Mouse (Mus musculus) neural tube, embryonic 10.5 days (tissue): Measurements from ENCODE around the gene Robo2.

ENCODE experiments used
- DNase-seq: peaks from one replicate; pipeline ENCODE4 v3.0.0-alpha.2; 2017; ENCODE audit warnings: low spot score; ENCODE audit errors: extremely low spot score

Gene Robo2

GRCm38 (mm10) chr16:74411481-74412251 is at the start of gene Robo2:
Gene Robo2 (minus strand): TSS chr16:74411825.
- peak; percentile 79 for DNase-seq

- DNase-seq = no peak
These were observed 46.5 kb upstream of the Robo2 start for GRCm38 (mm10) chr16:74458138-74458537.

- no peak for DNase-seq
These were observed 46.1 kb upstream of the Robo2 start for GRCm38 (mm10) chr16:74457736-74458135.

GRCm38 (mm10) chr16:74456808-74457470 is 45.3 kb upstream of the Robo2 start:
- DNase-seq = no peak

DNA sequence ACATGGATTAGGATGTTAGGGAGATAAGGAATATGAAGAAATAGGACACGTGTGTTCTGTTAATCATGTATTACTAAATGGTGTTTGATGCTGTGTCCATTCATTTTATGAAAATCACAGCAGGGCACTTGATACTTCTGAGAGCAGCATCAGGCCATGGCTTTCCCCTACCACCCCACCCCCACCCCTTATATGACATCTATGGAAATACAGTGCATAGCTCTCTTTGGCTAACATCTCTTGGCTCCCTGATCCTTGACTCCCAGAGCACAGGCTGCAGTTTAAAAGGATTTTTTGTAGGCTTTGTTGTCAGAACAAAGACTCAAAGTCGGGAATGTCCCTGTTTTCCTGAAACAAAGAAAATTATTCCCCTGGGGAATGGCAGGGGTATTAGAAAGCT is 43.6 kb upstream of the Robo2 start:
- DNase-seq = no peak

- no peak for DNase-seq
These were observed 36.4 kb upstream of the Robo2 start for GRCm38 (mm10) chr16:74448025-74448424.

- DNase-seq = no peak
These were observed 15.4 kb upstream of the Robo2 start for GRCm38 (mm10) chr16:74427071-74427470.

GRCm38 (mm10) chr16:74420324-74420723 is 8.7 kb upstream of the Robo2 start:
- no peak for DNase-seq

DNA sequence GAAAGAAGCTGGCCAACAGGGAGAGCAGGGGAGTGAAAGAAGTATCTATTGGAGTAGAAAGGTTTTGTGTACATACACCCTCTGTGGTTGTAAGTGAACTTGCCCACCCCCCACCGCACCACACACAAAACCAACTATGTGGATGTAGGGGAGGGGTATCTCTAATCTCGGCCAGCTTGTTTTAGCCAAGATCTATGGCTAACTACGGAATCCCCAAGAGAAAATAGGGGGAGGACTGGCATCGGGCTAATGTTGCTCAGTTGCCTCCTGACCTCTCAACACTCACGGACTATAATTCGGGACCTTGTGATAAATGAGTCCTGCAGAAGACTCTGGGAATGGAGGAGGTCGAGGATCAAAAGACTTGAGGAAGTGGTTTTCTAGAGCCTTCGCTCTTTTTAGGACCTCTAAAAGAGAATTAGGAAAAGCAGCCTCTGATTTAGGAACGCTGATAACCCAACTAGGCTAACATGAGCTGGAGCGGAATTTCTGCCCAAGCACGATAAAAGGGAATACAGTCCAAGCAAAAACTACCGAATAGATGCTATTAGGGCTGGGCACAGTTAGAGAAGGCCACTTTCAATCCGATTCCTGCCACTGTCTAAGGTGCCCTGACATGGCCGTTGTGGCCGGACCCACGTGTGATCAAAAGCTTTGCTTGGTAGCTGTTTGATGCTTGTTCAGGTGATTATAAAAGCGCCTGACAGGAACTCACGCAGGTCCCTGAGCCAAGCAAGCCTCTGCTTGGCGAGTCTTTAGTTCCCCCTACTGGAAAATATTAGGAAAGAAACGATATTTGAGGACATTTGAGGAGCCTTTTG is 1.1 kb upstream of the Robo2 start:
- peak; percentile 68 for DNase-seq

GRCm38 (mm10) chr16:74411021-74411420 is 604 bp downstream of the Robo2 start:
- no peak for DNase-seq

DNA sequence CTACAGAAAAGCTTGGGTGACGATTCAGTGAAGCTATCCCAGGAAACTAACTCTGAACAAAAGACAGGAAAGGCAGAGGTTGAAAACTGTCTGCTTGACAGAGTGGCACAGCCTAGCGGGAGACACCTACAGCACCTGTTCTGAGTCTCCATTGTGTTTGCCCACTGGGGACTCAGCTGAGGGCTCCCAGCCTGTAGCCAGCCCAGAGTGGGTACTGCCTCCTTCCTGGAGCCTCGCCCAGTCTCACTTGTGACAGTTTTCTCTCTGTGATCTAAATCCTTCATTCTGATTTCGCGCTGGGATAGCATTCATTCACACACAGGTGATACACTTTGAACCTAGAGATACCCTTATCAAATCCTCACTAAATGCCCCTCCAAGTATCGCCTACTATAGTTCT is 1.5 kb downstream of the Robo2 start:
- no peak for DNase-seq

DNA sequence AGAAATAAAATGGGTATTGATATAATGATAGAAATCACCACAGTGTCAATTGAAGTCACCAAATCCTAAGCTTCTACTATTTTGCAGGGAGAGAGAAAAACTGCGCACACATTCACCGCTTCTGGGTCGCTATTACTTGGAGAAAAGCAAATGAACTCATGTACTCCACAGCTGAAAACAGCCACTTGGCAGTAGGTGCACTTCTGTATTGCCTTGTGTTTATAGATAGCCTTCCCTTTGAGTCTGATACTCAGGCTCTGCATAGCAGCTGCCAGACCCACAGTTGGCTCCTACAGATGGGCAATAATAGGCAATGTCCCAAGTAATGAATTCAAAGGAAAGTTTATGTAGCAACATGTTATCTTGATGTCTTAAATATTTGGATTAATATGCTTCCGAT is 2.1 kb downstream of the Robo2 start:
- DNase-seq = no peak

DNA sequence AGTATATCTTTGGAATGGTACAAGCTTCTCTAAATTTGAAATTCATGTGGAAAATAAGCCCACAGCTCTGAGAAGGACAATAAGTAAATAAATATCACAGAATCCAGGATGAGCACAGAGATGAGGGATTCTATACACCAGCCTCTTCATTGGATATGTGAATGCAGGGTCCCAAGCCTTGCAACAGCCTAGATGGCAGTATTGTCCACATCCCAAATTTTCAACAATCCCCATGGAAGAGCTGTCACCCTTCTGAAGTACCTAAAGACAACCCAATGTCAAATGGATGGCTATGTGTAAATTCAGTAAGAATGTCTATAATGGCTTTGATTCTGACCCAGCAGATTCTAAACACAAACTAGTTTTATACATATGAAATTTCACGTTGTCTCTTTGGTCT is 3.1 kb downstream of the Robo2 start:
- DNase-seq = no peak

DNA sequence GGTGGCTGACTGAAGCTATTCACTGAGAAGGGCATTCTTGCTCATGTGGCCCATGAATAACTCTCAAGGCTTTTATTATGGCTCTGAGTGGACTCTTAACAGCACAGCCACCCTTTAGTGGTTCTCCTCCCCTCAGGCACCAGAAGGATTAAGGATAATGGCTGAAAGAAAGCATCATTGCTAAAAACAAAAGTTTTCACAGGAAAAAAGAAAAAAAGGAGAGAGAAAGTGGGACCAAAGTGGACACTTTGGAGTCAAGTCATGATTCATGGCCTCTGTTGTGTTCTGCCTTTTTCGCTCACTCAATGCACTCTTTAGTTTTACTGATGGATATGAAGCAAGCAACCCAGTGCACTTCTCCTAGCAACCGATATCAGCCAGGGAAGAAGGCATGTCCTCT is 14.3 kb downstream of the Robo2 start:
- DNase-seq = peak; percentile 23

DNA sequence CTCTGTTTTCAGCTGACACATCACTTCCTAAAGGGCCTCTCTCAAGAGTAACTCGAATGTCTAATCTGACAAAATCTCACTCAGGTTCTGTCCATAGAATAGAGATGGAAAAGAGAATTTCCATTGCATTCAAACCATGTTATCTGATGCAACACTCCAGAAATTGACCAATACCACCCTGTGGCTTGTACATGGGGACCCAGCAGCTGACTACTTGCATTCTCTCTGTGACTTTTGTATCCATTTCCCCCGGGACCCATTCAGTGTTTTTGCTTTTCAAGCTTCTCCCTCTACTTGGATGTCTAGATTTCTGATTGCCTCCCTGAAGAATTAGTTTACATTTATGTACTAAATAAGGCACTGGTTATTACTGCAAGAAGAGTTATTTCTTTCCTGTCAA is 15.9 kb downstream of the Robo2 start:
- no peak for DNase-seq

DNA sequence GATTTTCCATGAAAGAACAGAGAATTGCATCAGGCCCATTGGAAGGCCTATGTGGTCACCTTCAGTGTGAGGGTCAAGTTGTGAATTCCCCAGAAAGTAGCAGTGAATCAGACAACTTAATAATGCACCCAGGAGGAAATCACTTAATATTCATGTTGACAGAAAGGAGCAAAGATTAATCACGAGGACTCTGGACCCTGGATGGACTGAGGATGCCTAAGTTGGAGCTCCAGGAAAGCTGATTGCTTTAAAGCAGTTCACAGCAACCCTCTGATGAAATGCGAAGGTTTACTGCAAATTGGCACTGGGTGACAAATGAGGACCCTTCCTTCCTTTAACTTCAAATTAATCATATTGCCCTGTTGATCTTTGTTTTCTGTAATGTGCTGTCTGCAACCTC is 32.2 kb downstream of the Robo2 start:
- no peak for DNase-seq

- no peak for DNase-seq
These were observed 36.2 kb downstream of the Robo2 start for GRCm38 (mm10) chr16:74375342-74375940.

DNA sequence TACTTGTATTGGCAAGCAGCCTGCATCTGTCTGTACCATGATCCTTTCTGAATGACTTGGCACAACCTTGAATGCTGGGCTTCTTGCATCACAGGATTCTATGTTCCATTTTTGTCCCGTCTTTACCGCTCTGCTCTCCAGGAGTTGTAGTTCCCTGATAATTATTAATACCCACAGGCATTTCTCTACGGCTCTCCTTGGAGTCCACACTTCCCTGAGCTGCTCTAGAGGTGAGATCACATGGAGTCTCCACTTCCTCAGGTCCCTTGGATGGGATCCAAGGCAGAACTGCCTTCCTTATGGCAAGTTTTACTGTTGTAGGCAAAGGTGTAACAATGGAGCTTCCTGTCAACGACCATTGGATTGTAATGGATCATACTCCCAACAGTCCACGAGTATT is 37.1 kb downstream of the Robo2 start:
- no peak for DNase-seq

DNA sequence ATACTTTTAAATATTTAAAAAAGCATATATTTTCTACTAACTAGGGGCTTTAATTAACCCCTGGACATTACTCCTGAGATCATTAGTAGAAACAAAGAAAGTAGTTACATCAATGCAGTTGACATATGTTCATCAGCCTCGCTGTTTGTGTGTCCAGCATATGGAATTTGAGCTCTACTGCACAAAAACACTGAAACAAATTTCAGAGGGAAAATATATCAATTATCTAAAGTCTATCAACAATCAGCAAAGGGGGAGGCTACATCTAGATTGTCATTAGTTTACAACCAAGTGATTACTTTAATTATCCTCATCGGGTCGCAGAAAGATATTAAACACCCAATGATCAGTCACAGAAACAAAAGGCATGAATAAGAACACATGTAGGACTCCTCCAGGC is 38.2 kb downstream of the Robo2 start:
- no peak for DNase-seq

DNA sequence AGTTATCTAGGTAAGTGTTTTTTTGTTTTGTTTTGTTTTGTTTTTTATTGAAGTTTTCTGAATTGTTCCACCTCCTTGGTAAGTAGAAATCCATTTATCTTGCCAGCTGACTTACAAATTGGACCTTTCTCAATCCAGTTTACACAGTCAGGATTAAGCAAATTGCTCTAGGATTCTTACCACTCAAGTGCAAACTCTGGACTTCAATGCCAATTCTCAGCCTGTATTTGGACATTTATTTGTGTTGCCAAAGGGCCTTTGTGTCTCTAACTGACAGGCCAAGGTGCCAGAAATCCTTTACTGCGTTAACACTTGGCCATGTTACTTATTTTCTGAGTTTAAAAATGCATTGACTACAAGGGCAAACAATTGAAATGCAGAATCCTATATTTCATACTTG is 38.7 kb downstream of the Robo2 start:
- no peak for DNase-seq

- DNase-seq = no peak
These were observed 63.2 kb downstream of the Robo2 start for GRCm38 (mm10) chr16:74348437-74348836.
